Mouse (Mus musculus) right cerebral cortex, postnatal 4 days (tissue): ENCODE data around the gene Mcub.

ENCODE experiments used
- DNase-seq: peaks from one replicate; pipeline ENCODE4 v3.0.0-alpha.2; 2022

Gene Mcub

GRCm38 (mm10) chr3:129969432-129970395 lies at the start of gene Mcub:
Gene Mcub, minus strand, starts transcription at chr3:129970206.
- DNase-seq, result peak; percentile 11

GRCm38 (mm10) chr3:130012943-130013342 lies 42.9 kb upstream of the Mcub start:
- DNase-seq, result no peak

DNA sequence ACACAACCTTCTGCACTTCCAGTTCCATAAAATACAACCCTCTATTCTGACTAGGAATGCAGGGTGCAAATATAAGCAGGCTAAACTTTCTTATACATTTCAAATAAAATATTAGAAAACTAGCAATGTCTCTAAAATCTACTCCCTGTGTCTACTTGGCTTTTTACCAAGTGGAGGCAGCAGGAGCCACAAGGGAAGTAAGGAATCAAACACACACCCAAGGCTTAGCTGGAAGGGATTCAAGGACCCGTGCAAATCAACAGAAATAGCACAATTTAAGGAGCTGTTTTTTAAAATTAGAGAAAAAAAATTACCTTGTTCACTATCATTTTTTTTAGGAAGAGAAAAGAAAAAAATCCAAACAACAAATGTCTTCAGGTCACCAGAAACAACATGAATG lies 41.2 kb upstream of the Mcub start:
- DNase-seq, result no peak

- DNase-seq, result no peak
Observed at GRCm38 (mm10) chr3:130006141-130006540, 36.1 kb upstream of the Mcub start.

GRCm38 (mm10) chr3:130000926-130001325 lies 30.9 kb upstream of the Mcub start:
- no peak for DNase-seq

- DNase-seq, result no peak
Observed at GRCm38 (mm10) chr3:129998526-129998925, 28.5 kb upstream of the Mcub start.

- DNase-seq, result no peak
Observed at GRCm38 (mm10) chr3:129998001-129998400, 28.0 kb upstream of the Mcub start.

- no peak for DNase-seq
Observed at GRCm38 (mm10) chr3:129997324-129997723, 27.3 kb upstream of the Mcub start.

GRCm38 (mm10) chr3:129987297-129987696 lies 17.3 kb upstream of the Mcub start:
- no peak for DNase-seq

- no peak for DNase-seq
Observed at GRCm38 (mm10) chr3:129985335-129985734, 15.3 kb upstream of the Mcub start.

GRCm38 (mm10) chr3:129984797-129985196 lies 14.8 kb upstream of the Mcub start:
- no peak for DNase-seq

- DNase-seq, result no peak
Observed at GRCm38 (mm10) chr3:129982271-129982670, 12.3 kb upstream of the Mcub start.

DNA sequence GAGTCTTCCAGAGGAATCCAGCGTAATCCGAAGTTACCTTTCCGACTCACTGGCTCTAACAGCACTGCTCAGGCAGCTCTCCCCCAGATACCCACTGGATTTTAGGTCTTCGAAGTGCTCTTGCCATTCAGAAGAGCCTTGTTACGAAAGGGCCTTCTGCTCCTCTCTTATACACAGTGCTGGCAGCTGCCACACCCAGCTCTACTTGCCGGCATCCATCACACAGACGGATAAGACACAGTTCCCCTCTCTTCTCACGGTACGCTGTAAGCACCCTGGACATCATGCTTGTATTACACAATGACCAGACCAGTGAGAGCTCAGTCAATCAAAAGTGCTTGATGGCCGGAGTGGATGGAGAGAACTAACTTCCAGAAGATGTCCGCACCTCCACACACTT lies 11.8 kb upstream of the Mcub start:
- DNase-seq, result no peak

- no peak for DNase-seq
Observed at GRCm38 (mm10) chr3:129979510-129979909, 9.5 kb upstream of the Mcub start.

GRCm38 (mm10) chr3:129978716-129979115 lies 8.7 kb upstream of the Mcub start:
- no peak for DNase-seq

- DNase-seq, result no peak
Observed at GRCm38 (mm10) chr3:129976317-129976716, 6.3 kb upstream of the Mcub start.

GRCm38 (mm10) chr3:129970529-129971515 lies 816 bp upstream of the Mcub start:
- peak; percentile 21 for DNase-seq

- DNase-seq, result no peak
Observed at GRCm38 (mm10) chr3:129969031-129969430, 975 bp downstream of the Mcub start.

- no peak for DNase-seq
Observed at GRCm38 (mm10) chr3:129967874-129968273, 2.1 kb downstream of the Mcub start.

DNA sequence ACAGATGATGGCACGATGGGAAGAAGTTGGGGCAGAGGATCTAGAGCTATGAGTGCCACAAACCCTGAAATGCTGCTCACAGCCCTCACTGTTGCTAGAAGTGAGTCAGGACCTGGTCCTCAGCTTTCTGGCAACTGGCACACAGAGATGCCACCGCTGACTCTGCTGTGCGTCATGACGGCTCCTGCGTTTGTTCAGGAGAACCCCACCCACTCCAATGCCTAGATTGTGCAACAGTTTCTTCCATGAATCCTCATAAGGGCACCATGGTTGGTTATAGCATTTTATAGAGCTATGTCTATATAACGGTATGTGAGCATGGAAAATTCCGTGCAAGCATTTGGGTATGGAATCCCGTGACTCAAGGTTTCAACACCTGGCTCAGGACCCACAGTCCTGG lies 5.3 kb downstream of the Mcub start:
- no peak for DNase-seq

DNA sequence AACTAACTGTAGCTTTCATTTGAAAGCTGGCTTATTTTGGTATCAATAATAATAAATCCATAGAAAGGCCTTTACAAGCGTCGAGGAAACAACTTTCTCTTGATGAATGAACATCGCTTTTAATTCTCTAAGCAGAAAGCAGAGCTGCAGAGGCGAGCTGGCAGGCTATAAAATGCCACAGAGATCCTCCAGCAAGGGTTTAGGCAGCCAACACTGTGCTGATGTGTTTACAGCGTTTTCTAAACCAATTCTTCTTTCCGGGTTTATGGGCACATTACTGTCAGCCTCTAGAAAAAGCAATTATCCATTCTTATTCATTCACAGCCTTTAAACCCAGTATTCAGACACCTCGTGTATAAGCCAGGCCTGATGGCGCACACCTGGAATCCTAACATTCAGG lies 7.5 kb downstream of the Mcub start:
- DNase-seq, result no peak

- no peak for DNase-seq
Observed at GRCm38 (mm10) chr3:129953296-129953695, 16.7 kb downstream of the Mcub start.

- no peak for DNase-seq
Observed at GRCm38 (mm10) chr3:129949158-129949773, 20.7 kb downstream of the Mcub start.
